Mouse (Mus musculus) E14TG2a.4 (cell line): Measurements from ENCODE around the gene Car7.

Source experiments
- CTCF ChIP-seq: conservative IDR thresholded peaks from 2 replicates; pipeline ENCODE4 v1.5.1; 2014; ENCODE audit warnings: low read length
- POU5F1 ChIP-seq: IDR thresholded peaks from 2 replicates; pipeline ENCODE4 v1.6.1; 2014; ENCODE audit warnings: low read length, borderline replicate concordance

DNA sequence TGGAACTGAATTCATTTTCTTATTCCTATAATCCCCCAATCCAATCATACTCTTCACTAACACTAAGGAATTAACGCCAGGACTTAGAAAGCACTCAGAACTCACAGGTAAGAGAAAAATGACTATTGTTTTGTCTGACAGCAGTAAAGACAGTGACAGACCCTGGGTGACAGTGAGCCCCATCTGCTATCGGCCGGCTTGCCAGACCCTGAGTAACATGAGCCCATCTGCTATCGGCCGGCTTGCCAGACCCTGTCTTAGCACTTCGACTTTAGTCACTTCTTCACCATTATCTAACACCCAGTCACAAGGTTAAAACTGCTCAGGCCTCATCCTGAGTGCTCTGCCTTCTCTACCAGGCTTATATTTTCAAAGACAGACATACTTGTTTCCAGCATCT is 4.8 kb upstream of the Car7 start:
- TF ChIP-seq CTCF (no peak), POU5F1 (no peak)
